Mouse (Mus musculus) embryonic fibroblast, embryonic 13.5 days (primary cell): ENCODE results near the gene Zbtb22.

ENCODE experiments used
- CTCF ChIP-seq: IDR thresholded peaks from 2 replicates; pipeline ENCODE4 v1.5.1; 2011; ENCODE audit warnings: mild to moderate bottlenecking, control low read depth, low read length, moderate library complexity, borderline replicate concordance; ENCODE audit not compliant: insufficient read depth
- POLR2A ChIP-seq: IDR thresholded peaks from 2 replicates; pipeline ENCODE4 v1.6.1; 2011; ENCODE audit warnings: low read depth, mild to moderate bottlenecking, control low read depth, low read length, moderate library complexity

DNA sequence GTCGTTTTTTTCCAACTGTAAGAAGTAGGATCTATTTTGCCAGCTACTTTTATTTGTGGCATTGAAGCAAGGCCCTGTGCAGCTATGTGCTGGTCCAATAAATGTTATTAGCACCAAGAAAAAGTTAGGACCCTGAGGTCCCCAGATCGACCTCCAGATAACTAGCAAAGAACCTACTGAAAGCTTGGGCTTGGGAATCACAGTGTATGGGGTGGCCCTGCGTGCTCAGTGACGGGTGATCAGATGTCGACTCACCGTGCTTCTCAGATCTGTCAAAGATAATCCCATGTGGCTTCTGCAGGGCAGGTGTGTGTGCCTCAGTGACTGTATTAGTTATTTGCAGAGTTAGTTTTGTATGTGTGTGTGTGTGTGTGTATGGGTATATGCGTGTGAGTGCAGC is 5.7 kb downstream of the Zbtb22 start:
- TF ChIP-seq POLR2A (no peak), CTCF (no peak)
